Mouse (Mus musculus) G1E (cell line): Measurements from ENCODE around the gene Phf10.

Experiments used
- CTCF ChIP-seq: IDR thresholded peaks from 2 replicates; pipeline ENCODE4 v1.5.1; 2012; ENCODE audit warnings: low read depth, low read length, inconsistent platforms, mixed read lengths
- GATA1 ChIP-seq: IDR thresholded peaks from 2 replicates; pipeline ENCODE4 v1.6.1; 2012; ENCODE audit warnings: borderline replicate concordance, low read length, inconsistent platforms, mixed read lengths
- POLR2AphosphoS5 ChIP-seq: IDR thresholded peaks from 2 replicates; pipeline ENCODE4 v1.6.1; 2012; ENCODE audit warnings: low read depth, low read length, inconsistent platforms; ENCODE audit not compliant: insufficient replicate concordance

- TF ChIP-seq CTCF, result no peak
- no peak for TF ChIP-seq GATA1
- TF ChIP-seq POLR2AphosphoS5, result no peak
Observed at GRCm38 (mm10) chr17:14960520-14960919, 553 bp downstream of the Phf10 start.
